Mouse (Mus musculus): ENCODE data around the gene Ewsr1. TPM values are rescaled to one million over a fixed set of nuclear protein-coding genes. Genes with fewer than 3 reads are reported as not detected.
"Not testable (repeated sequence)": the region's sequence is repeated elsewhere in the genome, so short reads cannot be mapped to it uniquely, and the experiment has no call there.

The Ewsr1 gene
- total RNA-seq, 2 experiments from 2014 or later = 260 to 353 TPM

DNA sequence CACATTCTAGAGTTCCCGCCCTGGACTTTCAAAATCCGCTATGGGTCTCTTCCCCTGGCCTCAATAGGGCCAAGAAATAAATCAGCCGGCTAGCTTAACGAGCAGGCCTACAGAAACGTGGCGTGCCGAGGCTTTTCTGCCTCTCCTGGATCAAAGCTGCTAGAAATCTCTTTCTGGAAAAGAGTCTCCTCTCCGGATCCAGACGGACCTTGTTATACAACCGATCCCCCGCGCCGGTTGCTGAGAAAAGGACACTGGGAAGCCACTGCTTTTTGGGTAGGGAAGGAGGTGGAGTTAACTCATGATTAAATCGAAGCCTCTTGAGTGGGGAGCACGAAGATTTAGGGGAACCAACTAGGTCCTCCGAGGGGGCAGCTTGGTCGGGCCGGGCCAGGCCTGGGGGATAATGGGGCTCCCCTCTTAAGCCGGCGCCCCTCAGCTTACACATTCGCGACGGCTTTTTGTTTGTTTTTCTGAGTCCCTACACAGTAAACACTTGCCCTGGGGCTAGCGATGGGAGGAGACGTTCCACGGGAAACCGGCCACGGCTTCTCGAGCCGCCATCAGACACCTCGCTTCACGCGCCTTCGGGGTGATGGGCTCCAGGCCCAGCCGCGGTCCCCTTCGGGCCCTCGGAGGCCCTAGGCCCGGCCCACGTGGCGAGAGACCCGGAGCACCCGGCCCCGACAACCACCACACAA is 881 bp downstream of the Ewsr1 start:
- DNase-seq (ENCODE audit: extremely low spot score in 1 of 2, low spot score in 1 of 2) = peak; percentile 38 to 48

GRCm38 (mm10) chr11:5096480-5097020 is 2.5 kb downstream of the Ewsr1 start:
- DNase-seq (ENCODE audit: extremely low spot score in 1 of 2, low spot score in 1 of 2) = no peak

DNA sequence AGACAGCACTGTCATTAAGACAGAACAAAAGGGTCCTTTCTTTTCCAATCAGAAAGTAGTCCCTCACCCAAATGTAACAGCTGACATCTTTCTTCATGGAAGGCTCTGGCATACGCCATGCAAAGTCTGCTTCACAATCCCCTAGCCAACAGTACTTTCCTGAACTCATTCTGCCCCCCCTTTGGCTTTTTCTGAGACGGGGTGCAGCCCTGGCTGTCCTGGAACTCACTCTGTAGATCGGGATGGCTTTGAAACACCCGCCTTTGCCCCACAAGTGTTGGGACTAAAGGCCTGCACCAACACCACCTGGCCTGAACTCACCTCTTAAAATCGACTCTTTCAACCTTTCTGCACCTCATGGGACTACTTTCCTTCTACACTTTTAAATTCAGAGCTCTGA is 3.2 kb downstream of the Ewsr1 start:
- no peak for DNase-seq (ENCODE audit: extremely low spot score in 1 of 2, low spot score in 1 of 2)

GRCm38 (mm10) chr11:5091706-5092105 is 7.4 kb downstream of the Ewsr1 start:
- DNase-seq (ENCODE audit: extremely low spot score in 1 of 2, low spot score in 1 of 2) = no peak

DNA sequence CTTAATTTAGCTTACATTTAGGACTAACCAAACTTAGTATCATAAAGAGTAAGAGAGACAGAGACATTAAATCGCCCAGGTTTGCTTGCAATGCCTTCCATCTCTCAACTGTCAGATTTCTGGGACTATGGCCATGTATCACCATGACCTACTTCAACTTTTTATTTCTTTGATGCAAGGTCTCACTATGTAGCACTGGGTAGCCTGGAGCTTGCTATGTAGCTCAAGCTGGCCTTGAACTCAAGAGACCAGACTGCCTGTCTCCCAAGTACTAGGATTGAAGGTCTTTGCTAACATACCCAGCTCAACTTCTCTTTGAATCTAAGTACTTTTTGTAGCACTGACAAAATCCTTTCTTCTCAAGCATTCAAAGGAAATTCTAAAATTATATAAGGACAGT is 9.9 kb downstream of the Ewsr1 start:
- no peak for DNase-seq (ENCODE audit: extremely low spot score in 1 of 2, low spot score in 1 of 2)

DNA sequence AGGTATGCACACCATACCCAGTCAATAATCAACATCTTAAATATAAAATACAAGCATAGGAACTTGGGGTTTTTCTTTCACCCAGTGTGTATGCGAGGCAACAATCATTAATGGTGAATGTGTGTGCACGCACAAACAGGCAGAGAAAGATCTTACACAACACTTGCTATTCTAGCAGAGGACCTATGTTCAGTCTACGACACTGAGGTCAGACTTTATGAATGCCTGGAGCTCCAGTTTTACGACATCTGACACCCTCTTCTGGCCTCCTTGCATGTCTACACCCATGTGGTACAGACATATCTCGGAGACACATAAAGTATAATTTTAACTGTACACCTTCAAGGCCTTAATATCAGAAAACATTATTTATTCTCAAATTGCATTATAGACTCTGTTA is 22.2 kb downstream of the Ewsr1 start:
- DNase-seq (ENCODE audit: extremely low spot score in 1 of 2, low spot score in 1 of 2) = not testable (repeated sequence)

DNA sequence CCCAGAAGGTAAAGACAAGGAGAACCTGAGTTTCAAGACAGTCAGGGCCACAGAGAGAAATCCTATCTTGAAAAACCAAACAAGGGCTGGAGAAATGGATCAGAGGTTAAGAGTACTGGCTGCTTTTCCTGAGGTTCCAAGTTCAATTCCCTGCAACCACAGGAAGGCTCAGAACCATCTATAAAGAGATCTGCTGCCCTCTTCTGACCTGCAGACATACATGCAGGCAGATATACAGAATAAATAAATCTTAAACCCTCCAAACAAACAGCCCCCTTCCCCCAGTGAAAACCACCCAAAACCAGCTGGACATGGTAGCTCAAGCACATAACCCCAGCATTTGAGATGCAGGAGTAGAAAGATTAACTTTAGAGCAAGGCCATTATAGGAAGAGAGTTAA is 23.3 kb downstream of the Ewsr1 start:
- no peak for DNase-seq (ENCODE audit: extremely low spot score in 1 of 2, low spot score in 1 of 2)

DNA sequence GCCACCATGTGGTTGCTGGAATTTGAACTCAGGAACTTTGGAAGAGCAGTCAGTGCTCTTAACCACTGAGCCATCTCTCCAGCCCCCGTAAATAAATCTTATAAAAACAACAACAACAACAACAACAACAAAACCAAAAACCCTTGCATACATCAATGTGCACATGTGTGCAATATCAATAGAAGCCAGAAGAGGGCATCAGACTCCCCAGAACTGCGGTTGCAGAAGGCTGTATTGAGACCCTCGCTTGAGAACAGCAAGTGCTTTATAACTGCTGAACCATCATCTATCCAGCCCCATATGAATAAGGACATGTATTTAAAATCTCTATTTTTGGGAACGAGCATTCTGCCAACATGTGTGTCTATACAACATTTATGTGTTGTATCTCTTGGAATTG is 24.2 kb downstream of the Ewsr1 start:
- no peak for DNase-seq (ENCODE audit: extremely low spot score in 1 of 2, low spot score in 1 of 2)

GRCm38 (mm10) chr11:5068126-5068971 is 30.7 kb downstream of the Ewsr1 start:
- DNase-seq (ENCODE audit: extremely low spot score in 1 of 2, low spot score in 1 of 2) = no peak

GRCm38 (mm10) chr11:5067063-5067462 is 32.0 kb downstream of the Ewsr1 start:
- DNase-seq (ENCODE audit: extremely low spot score in 1 of 2, low spot score in 1 of 2) = no peak

- DNase-seq (ENCODE audit: extremely low spot score in 1 of 2, low spot score in 1 of 2) = peak; percentile 80 to 81
Measured at GRCm38 (mm10) chr11:5065056-5065821, 33.8 kb downstream of the Ewsr1 start, which contains the start of gene Gas2l1. Gene Gas2l1, minus strand, starts transcription at chr11:5065327.

GRCm38 (mm10) chr11:5064282-5065055 is 34.6 kb downstream of the Ewsr1 start:
- DNase-seq (ENCODE audit: extremely low spot score in 1 of 2, low spot score in 1 of 2) = peak in 1 of 2 experiments; percentile 21

DNA sequence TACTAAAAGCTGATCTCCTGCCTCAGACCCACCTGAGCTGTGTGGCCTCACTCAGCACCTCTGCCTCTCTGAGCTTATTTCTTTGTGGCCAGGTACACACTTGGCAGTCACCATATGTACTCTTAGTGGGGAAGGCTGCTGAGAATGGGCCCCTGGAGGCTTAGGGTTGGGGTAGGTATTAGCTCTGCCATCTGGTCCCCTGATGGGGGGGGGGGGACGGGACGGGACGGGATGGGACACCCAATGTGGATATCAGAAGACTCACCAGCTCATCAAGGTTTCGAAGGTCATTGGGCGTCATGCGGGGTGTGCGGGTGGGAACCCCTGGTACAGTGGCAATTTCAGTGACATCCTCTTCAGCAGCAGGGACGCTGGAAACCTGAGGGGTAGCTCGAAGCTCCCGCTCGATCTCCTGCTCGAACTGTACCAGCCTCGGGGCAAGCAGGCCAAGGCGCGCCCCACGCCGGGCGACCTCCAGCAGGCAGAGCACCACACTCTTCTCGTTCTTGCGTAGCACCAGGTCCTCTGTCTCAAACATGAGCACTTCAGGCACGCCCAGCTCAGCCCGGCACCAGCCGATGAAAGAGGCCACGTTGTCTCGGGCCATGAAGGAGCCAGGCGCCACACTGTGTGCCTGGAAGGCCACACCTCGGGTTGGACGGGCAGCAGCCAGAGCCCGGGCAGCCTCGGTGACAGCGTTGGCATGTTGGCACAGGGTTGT is 35.3 kb downstream of the Ewsr1 start:
- DNase-seq (ENCODE audit: extremely low spot score in 1 of 2, low spot score in 1 of 2) = no peak

GRCm38 (mm10) chr11:5062860-5063505 is 36.1 kb downstream of the Ewsr1 start:
- DNase-seq (ENCODE audit: extremely low spot score in 1 of 2, low spot score in 1 of 2) = no peak

DNA sequence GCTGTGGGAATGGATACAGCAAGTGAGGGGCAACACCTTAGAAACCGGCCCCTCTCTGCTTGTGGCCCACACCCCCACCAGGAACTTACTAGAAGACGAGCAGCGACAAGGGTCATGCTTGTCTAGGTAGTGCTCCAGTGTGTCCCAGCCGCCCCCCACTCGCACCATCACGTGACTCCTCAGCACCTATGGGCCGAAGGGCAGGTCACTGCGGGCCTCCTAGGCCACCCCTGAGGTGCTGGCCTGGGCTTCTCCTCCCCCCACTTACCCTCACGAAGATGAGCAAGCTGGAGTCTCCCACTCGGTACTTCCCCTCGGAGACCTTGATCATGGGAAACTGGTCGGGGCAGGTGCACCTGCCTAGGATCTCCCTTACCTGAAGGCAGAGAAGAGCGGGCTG is 36.7 kb downstream of the Ewsr1 start:
- peak in 1 of 2 experiments; percentile 29 for DNase-seq (ENCODE audit: extremely low spot score in 1 of 2, low spot score in 1 of 2)

- peak; percentile 92 to 97 for DNase-seq (ENCODE audit: extremely low spot score in 1 of 2, low spot score in 1 of 2)
Measured at GRCm38 (mm10) chr11:5061413-5062139, 37.5 kb downstream of the Ewsr1 start.

GRCm38 (mm10) chr11:5060756-5061412 is 38.2 kb downstream of the Ewsr1 start:
- DNase-seq (ENCODE audit: extremely low spot score in 1 of 2, low spot score in 1 of 2) = no peak

Measured in layer of hippocampus, postnatal 25 days (tissue).